Mouse (Mus musculus): ENCODE measurements around the gene Hmgb1. TPM values are rescaled to one million over a fixed set of nuclear protein-coding genes. Genes with fewer than 3 reads are reported as not detected.
A peak's percentile ranks its signal among the peaks of the same experiment; 100 is the strongest.

The Hmgb1 gene
- polyA plus RNA-seq, 1 experiment from 2014 or later, result 1,696 TPM

GRCm38 (mm10) chr5:149209328-149209727, 25.0 kb upstream of the Hmgb1 start:
- no peak for ATAC-seq (ENCODE audit: insufficient number of reproducible peaks, insufficient read depth, low FRiP score, low TSS enrichment, low read depth)
- H3K4me1 ChIP-seq, result peaks cover 14% of the 10 kb centered on the region; the same call in 1 of the 2 replicates
- no peak overlapping the region for H3K27ac ChIP-seq
- no peaks in the 10 kb centered on the region for H3K27me3 ChIP-seq
- H3K36me3 ChIP-seq, result peaks cover 82% of the 10 kb centered on the region
- H3K4me3 ChIP-seq, result no peak overlapping the region
- H3K9me3 ChIP-seq, result no peaks in the 10 kb centered on the region
- H3K9ac ChIP-seq, result no peak overlapping the region
- no peak overlapping the region for H3K4me2 ChIP-seq
- WGBS, result 54% methylated on average over 8 of the region's 8 CpGs

GRCm38 (mm10) chr5:149208776-149209175, 24.5 kb upstream of the Hmgb1 start:
- WGBS, result 80% methylated on average over 7 of the region's 7 CpGs
- H3K4me1 ChIP-seq, result peaks cover 19% of the 10 kb centered on the region
- no peak overlapping the region for H3K9ac ChIP-seq
- H3K36me3 ChIP-seq, result peaks cover 82% of the 10 kb centered on the region
- no peak overlapping the region for H3K4me2 ChIP-seq
- H3K27me3 ChIP-seq, result no peaks in the 10 kb centered on the region
- no peaks in the 10 kb centered on the region for H3K9me3 ChIP-seq
- no peak overlapping the region for H3K27ac ChIP-seq
- ATAC-seq (ENCODE audit: insufficient number of reproducible peaks, insufficient read depth, low FRiP score, low TSS enrichment, low read depth), result no peak
- H3K4me3 ChIP-seq, result no peak overlapping the region

GRCm38 (mm10) chr5:149207661-149208060, 23.4 kb upstream of the Hmgb1 start:
- H3K36me3 ChIP-seq, result peaks cover 82% of the 10 kb centered on the region

GRCm38 (mm10) chr5:149206286-149206685, 22.0 kb upstream of the Hmgb1 start:
- no peaks in the 10 kb centered on the region for H3K9me3 ChIP-seq
- no peak overlapping the region for H3K4me3 ChIP-seq
- H3K27ac ChIP-seq, result no peak overlapping the region
- no peak overlapping the region for H3K4me2 ChIP-seq
- H3K27me3 ChIP-seq, result no peaks in the 10 kb centered on the region
- peaks cover 83% of the 10 kb centered on the region for H3K36me3 ChIP-seq
- ATAC-seq (ENCODE audit: insufficient number of reproducible peaks, insufficient read depth, low FRiP score, low TSS enrichment, low read depth), result no peak
- no peak overlapping the region for H3K9ac ChIP-seq
- WGBS, result 77% methylated on average over 5 of the region's 5 CpGs
- H3K4me1 ChIP-seq, result peaks cover 34% of the 10 kb centered on the region

More at GRCm38 (mm10) chr5:149207661-149208060, 23.4 kb upstream of the Hmgb1 start:
- 74% methylated on average over 6 of the region's 6 CpGs for WGBS
- ATAC-seq (ENCODE audit: insufficient number of reproducible peaks, insufficient read depth, low FRiP score, low TSS enrichment, low read depth), result no peak
- Histone ChIP-seq H3K4me1 (peaks cover 30% of the 10 kb centered on the region), H3K4me3 (no peak overlapping the region), H3K9ac (0 out of 2 replicates have a peak overlapping the region, but pooled peaks have one; percentile 16), H3K27me3 (no peaks in the 10 kb centered on the region), H3K9me3 (no peaks in the 10 kb centered on the region), H3K27ac (no peak overlapping the region), H3K4me2 (no peak overlapping the region)

GRCm38 (mm10) chr5:149205265-149205664, 21.0 kb upstream of the Hmgb1 start:
- ATAC-seq (ENCODE audit: insufficient number of reproducible peaks, insufficient read depth, low FRiP score, low TSS enrichment, low read depth), result no peak
- Histone ChIP-seq H3K27ac (peak overlapping the region; percentile 18; the same call in 1 of the 2 replicates), H3K9me3 (no peaks in the 10 kb centered on the region), H3K4me2 (no peak overlapping the region), H3K9ac (no peak overlapping the region), H3K36me3 (peaks cover 81% of the 10 kb centered on the region), H3K4me3 (no peak overlapping the region), H3K27me3 (no peaks in the 10 kb centered on the region), H3K4me1 (peaks cover 34% of the 10 kb centered on the region)
- 83% methylated on average over 8 of the region's 8 CpGs for WGBS

- WGBS, result 91% methylated on average over 7 of the region's 7 CpGs
- Histone ChIP-seq H3K27me3 (no peaks in the 10 kb centered on the region), H3K9ac (no peak overlapping the region), H3K36me3 (peaks cover 79% of the 10 kb centered on the region), H3K4me3 (no peak overlapping the region), H3K9me3 (no peaks in the 10 kb centered on the region), H3K4me2 (no peak overlapping the region), H3K27ac (peak overlapping the region; percentile 18; the same call in 1 of the 2 replicates), H3K4me1 (peaks cover 34% of the 10 kb centered on the region)
- no peak for ATAC-seq (ENCODE audit: insufficient number of reproducible peaks, insufficient read depth, low FRiP score, low TSS enrichment, low read depth)
Observed at GRCm38 (mm10) chr5:149204822-149205221, 20.5 kb upstream of the Hmgb1 start.

- Histone ChIP-seq H3K9ac (no peak overlapping the region), H3K36me3 (peaks cover 78% of the 10 kb centered on the region), H3K4me1 (peaks cover 32% of the 10 kb centered on the region), H3K27ac (no peak overlapping the region), H3K9me3 (no peaks in the 10 kb centered on the region), H3K27me3 (no peaks in the 10 kb centered on the region), H3K4me3 (no peak overlapping the region), H3K4me2 (no peak overlapping the region)
- ATAC-seq (ENCODE audit: insufficient number of reproducible peaks, insufficient read depth, low FRiP score, low TSS enrichment, low read depth), result no peak
- WGBS, result 74% methylated on average over 4 of the region's 4 CpGs
Observed at GRCm38 (mm10) chr5:149203796-149204375, 19.6 kb upstream of the Hmgb1 start.

- no peak overlapping the region for H3K4me3 ChIP-seq
- peak overlapping the region; percentile 21; the same call in 1 of the 2 replicates for H3K9ac ChIP-seq
- WGBS, result 45% methylated on average over 5 of the region's 5 CpGs
- H3K27ac ChIP-seq, result peak overlapping the region; percentile 60
- H3K27me3 ChIP-seq, result no peaks in the 10 kb centered on the region
- peaks cover 32% of the 10 kb centered on the region for H3K4me1 ChIP-seq
- H3K36me3 ChIP-seq, result peaks cover 82% of the 10 kb centered on the region
- no peak for ATAC-seq (ENCODE audit: insufficient number of reproducible peaks, insufficient read depth, low FRiP score, low TSS enrichment, low read depth)
- H3K9me3 ChIP-seq, result no peaks in the 10 kb centered on the region
- no peak overlapping the region for H3K4me2 ChIP-seq
Observed at GRCm38 (mm10) chr5:149202941-149203340, 18.7 kb upstream of the Hmgb1 start.

GRCm38 (mm10) chr5:149198782-149199181, 14.5 kb upstream of the Hmgb1 start:
- no peak overlapping the region for H3K4me2 ChIP-seq
- H3K9ac ChIP-seq, result no peak overlapping the region
- WGBS, result 93% methylated on average over 1 of the region's 1 CpGs
- H3K4me3 ChIP-seq, result no peak overlapping the region
- H3K27me3 ChIP-seq, result no peaks in the 10 kb centered on the region
- no peak overlapping the region for H3K27ac ChIP-seq
- no peaks in the 10 kb centered on the region for H3K9me3 ChIP-seq
- peaks cover 38% of the 10 kb centered on the region for H3K4me1 ChIP-seq
- no peak for ATAC-seq (ENCODE audit: insufficient number of reproducible peaks, insufficient read depth, low FRiP score, low TSS enrichment, low read depth)
- H3K36me3 ChIP-seq, result peaks cover 79% of the 10 kb centered on the region

- no peak for ATAC-seq (ENCODE audit: insufficient number of reproducible peaks, insufficient read depth, low FRiP score, low TSS enrichment, low read depth)
- Histone ChIP-seq H3K27ac (no peak overlapping the region), H3K4me1 (peaks cover 23% of the 10 kb centered on the region; the same call in 1 of the 2 replicates), H3K4me2 (no peak overlapping the region), H3K27me3 (no peaks in the 10 kb centered on the region), H3K9me3 (no peaks in the 10 kb centered on the region), H3K4me3 (no peak overlapping the region), H3K36me3 (peaks cover 74% of the 10 kb centered on the region), H3K9ac (no peak overlapping the region)
- WGBS, result 3% methylated on average over 1 of the region's 1 CpGs
Observed at GRCm38 (mm10) chr5:149196611-149197010, 12.3 kb upstream of the Hmgb1 start.

- WGBS, result 80% methylated on average over 1 of the region's 1 CpGs
- Histone ChIP-seq H3K4me1 (peaks cover 19% of the 10 kb centered on the region), H3K9ac (no peak overlapping the region), H3K4me2 (no peak overlapping the region), H3K36me3 (peaks cover 59% of the 10 kb centered on the region), H3K9me3 (no peaks in the 10 kb centered on the region), H3K27me3 (no peaks in the 10 kb centered on the region), H3K27ac (no peak overlapping the region), H3K4me3 (no peak overlapping the region)
- ATAC-seq (ENCODE audit: insufficient number of reproducible peaks, insufficient read depth, low FRiP score, low TSS enrichment, low read depth), result no peak
Observed at GRCm38 (mm10) chr5:149190160-149190559, 5.9 kb upstream of the Hmgb1 start.

- Histone ChIP-seq H3K9ac (0 out of 2 replicates have a peak overlapping the region, but pooled peaks have one; percentile 87), H3K36me3 (peaks cover 20% of the 10 kb centered on the region), H3K4me2 (peak overlapping the region; percentile 77), H3K9me3 (no peaks in the 10 kb centered on the region), H3K4me1 (peaks cover 16% of the 10 kb centered on the region), H3K27me3 (no peaks in the 10 kb centered on the region), H3K27ac (no peak overlapping the region), H3K4me3 (peak overlapping the region; percentile 81)
- no peak for ATAC-seq (ENCODE audit: insufficient number of reproducible peaks, insufficient read depth, low FRiP score, low TSS enrichment, low read depth)
- 67% methylated on average over 3 of the region's 3 CpGs for WGBS
Observed at GRCm38 (mm10) chr5:149185806-149186205, 1.5 kb upstream of the Hmgb1 start.

Measured in embryonic facial prominence, embryonic 13.5 days (tissue).